Mouse (Mus musculus): ENCODE measurements around the gene Prap1.

GRCm38 (mm10) chr7:140096055-140096454 is 2.9 kb downstream of the Prap1 start:
- TF ChIP-seq CTCF (IDR thresholded peaks at IDR 0.05; ENCODE audit: control insufficient read depth, insufficient read depth, low read length) (no peak), POLR2A (IDR thresholded peaks at IDR 0.05; ENCODE audit: borderline replicate concordance, control insufficient read depth, low read depth, low read length) (no peak)

Measured in bone marrow, adult 2 months (tissue).